Mouse (Mus musculus) cerebellum, postnatal 25 days (tissue): ENCODE data around the gene Mgat4e.
"Not testable (repeated sequence)": the region's sequence is repeated elsewhere in the genome, so short reads cannot be mapped to it uniquely, and the experiment has no call there.

Experiments
- DNase-seq, 2 experiments: peaks; one replicate each; pipeline ENCODE4 v3.0.0; 2021; ENCODE audit warnings: mixed read lengths in 2 of 2

The Mgat4e gene

GRCm38 (mm10) chr1:134555871-134556670 is 6.6 kb upstream of the Mgat4e start:
- peak; percentile 13 to 79 for DNase-seq

DNA sequence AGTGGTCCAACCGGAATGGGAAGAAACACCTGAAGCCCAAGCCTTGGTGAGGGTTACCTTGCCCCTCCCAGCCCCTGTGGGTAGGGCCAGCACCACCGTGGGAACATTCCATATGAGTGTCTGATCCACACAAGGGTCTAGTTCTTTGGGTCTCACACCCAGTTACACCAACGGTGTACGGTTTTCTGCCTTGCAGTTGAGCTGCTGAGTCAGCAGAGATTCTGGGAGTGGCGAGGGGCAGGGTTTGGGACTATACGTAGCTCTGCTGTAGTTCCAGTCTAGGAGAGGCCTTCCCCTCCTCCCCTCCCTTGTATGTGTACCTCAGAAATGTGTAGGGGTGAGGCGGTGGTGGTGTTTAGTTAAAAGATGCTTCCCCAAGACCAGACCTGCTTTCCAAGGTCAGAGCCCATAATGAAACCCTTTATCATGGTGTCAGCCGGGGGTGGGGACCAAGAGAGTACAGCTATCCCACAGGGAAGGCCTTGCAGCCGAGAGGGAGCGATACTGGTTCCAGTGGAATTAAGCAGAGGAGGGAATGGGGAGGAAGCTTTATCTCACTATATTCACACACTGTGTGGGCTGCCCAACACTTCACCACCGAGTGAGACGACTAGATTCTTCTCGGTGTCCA is 5.9 kb upstream of the Mgat4e start:
- DNase-seq, result peak in 1 of 2 experiments; percentile 10

- DNase-seq, result no peak
Measured at GRCm38 (mm10) chr1:134552396-134552795, 2.9 kb upstream of the Mgat4e start.

GRCm38 (mm10) chr1:134551869-134552268 is 2.4 kb upstream of the Mgat4e start:
- no peak for DNase-seq

GRCm38 (mm10) chr1:134548231-134548630 is 1.3 kb downstream of the Mgat4e start:
- no peak for DNase-seq

DNA sequence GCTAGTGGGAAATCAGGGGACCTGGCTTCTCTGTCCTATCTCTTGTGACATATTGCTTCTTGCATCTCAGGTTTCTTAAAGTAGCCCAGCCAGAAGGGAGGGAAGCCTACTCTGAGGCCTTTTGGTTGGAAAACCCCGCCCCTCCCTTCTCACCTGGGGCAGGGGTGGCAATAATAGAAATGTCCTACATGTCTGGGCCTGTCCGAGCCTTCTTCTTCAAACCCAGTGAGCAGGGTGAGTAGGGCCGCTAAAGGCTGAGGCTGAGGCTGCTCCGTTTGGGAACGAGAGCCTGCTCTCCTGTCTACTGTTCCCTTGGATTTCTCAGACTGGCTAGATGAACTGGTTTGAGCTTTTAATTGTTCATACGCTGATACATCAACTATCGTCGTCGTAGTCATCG is 8.9 kb downstream of the Mgat4e start:
- no peak for DNase-seq

DNA sequence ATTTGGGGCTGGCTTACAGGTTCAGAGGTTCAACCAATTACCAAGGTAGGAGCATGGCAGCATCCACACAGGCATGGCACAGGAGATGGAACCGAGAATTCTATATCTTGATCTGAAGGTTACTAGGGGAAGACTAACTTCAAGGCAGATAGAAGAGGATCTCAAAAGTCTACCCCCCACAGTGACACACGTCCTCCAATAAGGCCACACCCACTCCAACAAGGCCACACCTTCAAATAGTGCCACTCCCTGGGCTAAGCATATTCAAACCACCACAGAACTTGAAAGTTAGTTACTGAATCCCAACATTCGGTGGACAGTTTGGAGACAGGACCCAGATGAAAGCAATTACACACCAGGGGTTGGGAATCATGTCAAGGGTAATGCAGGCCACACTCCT is 14.0 kb downstream of the Mgat4e start:
- DNase-seq, result no peak

DNA sequence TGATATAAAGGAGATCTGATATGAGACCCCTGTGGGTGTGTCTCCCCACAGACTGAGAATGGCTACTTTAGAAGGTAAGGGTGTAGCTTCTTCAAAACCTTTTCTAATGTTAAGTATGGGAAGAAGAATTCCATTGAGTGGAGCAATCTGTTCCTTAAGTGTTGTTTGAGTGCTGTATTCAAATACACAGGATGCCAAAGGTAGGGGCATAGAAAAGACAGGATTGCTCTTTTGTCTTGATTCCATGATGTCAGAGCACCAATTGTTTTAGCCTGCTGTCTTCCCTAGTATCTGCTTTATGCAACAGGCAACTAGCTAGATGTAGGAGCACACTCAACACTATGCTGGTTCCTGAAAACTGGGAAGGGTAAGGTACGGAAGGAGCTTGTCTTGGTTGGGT is 14.4 kb downstream of the Mgat4e start:
- no peak for DNase-seq

DNA sequence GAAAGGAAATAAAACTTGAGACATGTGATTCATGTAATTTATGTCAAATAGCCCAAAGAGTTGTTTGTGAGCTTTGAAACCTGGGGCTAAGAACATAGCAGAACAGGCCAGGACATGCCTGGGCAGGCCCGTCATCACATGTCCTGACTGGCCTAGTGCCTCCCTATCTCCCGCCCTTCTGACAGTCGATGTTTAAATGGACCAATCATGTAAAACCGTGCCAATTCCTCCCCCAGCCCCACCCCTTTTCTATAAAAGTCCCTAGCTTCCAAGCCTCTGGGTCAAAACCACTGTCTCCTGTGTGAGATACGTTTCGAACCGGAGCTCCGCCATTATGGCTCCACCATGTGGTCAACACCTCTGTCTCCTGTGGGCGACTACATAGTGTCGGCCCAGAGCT is 15.8 kb downstream of the Mgat4e start:
- DNase-seq, result not testable (repeated sequence)

GRCm38 (mm10) chr1:134530618-134531017 is 18.9 kb downstream of the Mgat4e start:
- no peak for DNase-seq

DNA sequence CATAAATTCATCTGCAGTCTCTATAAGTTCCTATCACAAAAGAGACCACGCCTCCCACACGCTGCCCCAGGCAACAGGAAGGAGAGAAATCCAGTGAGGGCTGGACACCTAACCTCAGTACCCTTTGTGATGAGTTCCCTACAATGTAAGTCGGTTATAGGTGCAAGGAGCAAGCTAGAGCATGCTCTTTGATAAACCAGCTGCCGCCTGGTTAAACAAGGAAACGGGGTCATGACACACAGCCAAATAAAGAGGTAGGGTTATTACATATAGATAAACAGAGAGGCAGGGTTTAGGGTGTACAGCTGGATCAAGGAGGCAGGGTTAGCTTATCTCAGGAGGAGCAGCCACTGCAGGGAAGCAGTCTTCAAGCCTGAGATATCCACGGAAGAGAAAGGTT is 22.7 kb downstream of the Mgat4e start:
- DNase-seq, result no peak

- no peak for DNase-seq
Measured at GRCm38 (mm10) chr1:134525015-134525414, 24.5 kb downstream of the Mgat4e start.

DNA sequence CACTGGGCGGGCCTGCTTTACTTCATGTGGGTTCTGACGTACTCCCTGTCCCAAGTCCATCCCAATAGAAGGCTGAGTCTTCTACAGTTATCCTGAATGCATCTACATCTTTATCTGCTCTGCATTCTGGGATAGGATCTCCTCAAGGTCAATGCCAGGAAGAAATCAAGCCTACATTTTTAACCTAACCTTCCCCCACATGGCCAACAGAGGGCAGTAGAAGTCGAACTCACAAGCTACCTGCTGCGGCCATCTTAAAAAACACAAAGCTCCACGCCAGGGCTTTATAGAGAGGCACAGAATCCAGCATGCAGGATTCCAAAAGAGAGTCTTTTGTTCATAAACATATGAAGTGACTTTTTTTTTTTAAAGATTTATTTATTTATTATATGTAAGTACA is 25.1 kb downstream of the Mgat4e start:
- DNase-seq, result no peak

DNA sequence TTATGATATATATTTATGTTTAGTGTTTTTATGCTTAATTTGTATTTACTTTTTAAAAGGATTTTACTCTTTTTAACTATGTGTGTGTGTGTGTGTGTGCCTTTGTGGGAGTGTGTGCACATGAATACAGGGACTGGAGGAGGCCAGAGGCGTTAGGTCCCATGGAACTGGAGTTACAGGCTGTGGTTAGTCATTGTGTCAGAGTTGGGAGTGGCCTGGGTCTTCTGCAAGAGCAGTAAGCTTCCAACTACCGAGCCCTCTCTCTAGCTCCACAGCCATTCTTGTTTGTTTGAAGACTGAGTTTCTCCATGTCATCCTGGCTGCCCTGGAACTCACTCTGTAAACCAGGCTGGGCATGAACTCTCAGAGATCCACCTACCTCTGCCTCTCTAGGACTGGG is 27.2 kb downstream of the Mgat4e start:
- no peak for DNase-seq

DNA sequence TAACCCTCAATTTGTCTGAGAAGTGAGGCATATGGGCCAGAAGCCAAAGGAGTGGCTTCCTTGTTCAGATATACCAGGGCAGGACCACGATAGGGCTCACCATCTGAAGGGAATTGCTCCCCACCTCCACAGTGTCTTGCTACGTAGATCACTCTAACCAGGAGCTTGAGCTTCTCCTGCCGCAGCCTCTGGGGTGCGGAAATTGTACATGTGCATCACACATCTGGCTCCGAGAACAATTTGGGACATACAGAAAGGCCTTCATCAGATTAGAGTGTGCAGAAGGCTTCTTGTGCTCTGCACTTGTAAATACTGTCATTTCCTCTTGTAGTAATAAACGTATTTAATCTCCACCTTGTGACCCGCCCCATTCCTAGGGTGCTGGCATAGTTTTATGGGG is 28.3 kb downstream of the Mgat4e start:
- DNase-seq, result no peak

DNA sequence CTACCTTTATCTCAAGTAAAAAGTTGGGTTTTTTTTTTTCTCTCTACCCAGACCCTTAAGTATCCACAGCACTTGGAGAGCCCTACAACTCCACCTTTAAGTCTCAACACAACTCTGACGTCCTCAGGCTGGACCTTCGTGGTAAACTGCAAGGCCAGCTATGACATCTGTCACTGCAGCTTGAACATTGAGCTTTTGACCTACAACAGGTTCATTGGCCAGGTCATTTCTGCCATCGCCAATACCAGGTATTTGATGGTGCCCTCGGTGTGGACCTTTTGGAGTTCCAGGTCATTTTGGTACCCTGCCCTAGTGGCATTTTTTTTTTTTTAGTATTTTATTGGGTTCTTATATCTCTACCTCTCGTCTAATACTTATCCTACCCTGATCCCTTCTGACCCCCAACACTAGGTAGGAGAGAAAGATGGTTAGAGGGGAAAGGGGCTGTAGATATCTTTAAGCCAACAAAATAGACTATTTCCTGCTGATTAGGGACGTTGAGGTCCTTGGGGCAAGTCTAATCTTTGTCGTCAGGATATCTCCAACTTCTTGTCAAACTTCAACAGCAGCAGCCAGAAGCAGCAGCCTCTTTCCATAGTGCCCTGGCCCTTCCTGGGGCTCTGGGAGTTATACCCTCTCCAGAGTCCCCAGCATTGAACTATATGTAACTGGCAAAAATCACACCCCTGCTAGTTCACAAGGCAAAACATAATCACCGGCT is 29.3 kb downstream of the Mgat4e start:
- no peak for DNase-seq

DNA sequence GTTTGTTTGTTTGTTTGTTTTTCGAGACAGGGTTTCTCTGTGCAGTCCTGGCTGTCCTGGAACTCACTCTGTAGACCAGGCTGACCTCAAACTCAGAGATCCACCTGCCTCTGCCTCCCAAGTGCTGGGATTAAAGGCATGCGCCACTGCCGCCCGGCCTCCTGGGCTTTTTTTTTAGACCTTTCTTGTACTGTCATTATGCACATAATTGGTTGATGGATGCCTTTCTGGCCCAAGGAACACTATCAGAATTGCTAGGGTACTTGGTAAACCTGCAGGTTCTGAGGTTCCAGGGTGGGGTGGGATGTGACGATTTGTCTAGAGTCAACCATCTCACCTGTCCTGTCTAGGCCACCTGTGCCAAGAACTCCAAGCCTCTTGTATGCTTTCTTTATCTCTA is 30.3 kb downstream of the Mgat4e start:
- not testable (repeated sequence) for DNase-seq

DNA sequence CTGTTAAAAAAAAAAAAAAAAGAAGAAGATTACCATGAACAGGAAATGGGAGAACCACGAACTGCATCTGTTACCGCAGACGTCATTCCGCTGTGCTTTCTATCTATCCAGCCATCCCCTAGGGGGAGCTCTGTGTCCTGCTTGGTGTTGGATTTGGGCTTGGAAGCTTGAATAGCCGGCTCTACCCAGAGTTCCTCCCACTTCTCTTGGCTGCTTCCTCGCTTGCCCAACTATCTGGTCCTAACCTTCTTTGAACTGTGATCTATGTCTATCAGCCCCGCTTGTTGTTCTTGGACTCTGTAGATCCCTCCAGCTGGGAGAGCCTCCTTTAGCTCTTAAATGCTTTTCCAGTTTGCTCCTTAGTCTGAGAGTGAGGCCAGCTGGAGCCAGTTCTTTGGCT is 30.8 kb downstream of the Mgat4e start:
- peak; percentile 78 to 89 for DNase-seq

GRCm38 (mm10) chr1:134517841-134518240 is 31.6 kb downstream of the Mgat4e start:
- DNase-seq, result not testable (repeated sequence)

DNA sequence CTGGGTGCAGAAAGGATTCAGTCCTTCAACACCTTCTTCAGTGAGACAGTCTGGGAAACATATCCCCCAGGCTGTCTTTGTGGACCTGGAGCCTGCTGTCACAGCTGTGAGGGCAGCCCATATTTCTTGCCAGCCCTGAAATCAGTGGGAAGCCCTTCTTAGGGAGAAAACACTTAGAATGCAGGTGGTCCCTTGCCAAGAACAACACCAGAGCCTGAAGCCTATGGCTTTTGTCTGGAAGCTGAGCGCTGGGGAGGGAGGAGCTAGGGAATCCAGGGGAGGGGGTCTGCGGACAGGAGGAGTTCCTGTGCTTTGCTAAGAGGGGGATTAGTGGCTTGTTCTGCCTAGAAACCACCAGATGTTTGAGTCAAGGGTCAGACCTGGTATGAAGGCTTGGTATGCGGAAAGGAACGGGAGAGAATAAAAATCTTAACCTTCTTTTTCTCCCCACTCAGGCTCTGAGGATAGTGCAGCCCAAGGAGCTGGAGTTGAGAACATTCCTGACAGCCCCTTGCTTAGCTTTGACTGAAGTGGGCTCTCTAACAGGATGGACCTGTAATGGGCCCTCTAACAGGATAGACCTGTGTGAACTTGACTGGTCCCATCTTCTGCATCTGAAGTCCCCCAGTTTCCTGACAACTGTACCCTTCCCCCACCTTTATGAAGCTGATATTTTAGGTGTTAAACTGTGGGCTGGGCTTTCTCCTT is 32.8 kb downstream of the Mgat4e start:
- DNase-seq, result no peak

- no peak for DNase-seq
Measured at GRCm38 (mm10) chr1:134515891-134516290, 33.6 kb downstream of the Mgat4e start.

- no peak for DNase-seq
Measured at GRCm38 (mm10) chr1:134513876-134514590, 35.4 kb downstream of the Mgat4e start.
